Mouse (Mus musculus) gastrocnemius, postnatal 25 days (tissue): ENCODE measurements around the gene Atp7a. TPM values are rescaled to one million over a fixed set of nuclear protein-coding genes. Genes with fewer than 3 reads are reported as not detected.

ENCODE experiments used
- DNase-seq: peaks from one replicate; pipeline ENCODE4 v3.0.0; 2022
- total RNA-seq, 2 experiments: library from RNA; stranded (reverse); gene quantifications; 1 replicate in 1 of 2; 2 replicates in 1 of 2; pipeline ENCODE4 v1.2.3; 2021

Gene Atp7a
- total RNA-seq, 2 experiments from 2014 or later, result 6.9 to 8.1 TPM

GRCm38 (mm10) chrX:106080811-106081443, 53.9 kb downstream of the Atp7a start:
- DNase-seq, result peak; percentile 5

DNA sequence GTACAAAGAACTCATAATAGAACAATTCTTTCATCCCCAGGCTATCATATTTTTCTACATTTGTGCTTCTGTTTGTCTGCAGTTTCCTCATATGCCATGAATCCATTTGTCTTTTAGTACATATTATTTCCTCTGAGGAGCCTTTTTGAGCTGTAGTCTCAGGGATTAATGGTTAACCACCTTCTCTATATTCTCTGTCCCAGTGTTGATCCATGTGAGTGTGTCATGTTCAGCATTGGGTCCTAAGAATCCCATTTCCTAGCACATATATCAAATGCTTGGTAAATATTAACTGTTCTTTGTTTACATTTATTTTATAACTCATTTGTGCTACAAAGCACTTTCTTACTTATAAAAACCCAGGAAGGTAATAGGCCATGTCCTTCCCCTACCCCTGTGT, 55.4 kb downstream of the Atp7a start:
- no peak for DNase-seq

- peak; percentile 8 for DNase-seq
Measured at GRCm38 (mm10) chrX:106085132-106085531, 58.1 kb downstream of the Atp7a start.

- no peak for DNase-seq
Measured at GRCm38 (mm10) chrX:106085564-106085963, 58.5 kb downstream of the Atp7a start.

- DNase-seq, result no peak
Measured at GRCm38 (mm10) chrX:106092939-106093338, 65.9 kb downstream of the Atp7a start.

DNA sequence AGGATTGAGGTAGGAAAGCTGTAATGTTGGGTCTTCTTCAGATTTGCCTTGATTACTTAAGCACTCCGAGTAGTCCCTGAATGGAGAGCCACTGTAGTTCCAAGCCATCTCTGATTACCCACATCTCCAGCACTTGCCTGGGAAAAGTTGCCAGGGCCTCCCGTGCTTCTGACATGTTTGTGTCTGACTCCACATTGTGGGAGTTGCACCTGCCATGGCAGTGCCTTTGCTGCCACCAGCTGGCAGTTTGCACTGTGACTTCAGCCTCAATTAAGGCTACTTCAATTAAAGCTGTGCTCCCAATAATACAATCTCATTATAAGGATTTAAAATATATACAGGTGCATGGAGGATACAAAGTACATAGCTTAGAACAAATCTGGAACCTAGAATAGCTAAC, 78.4 kb downstream of the Atp7a start:
- peak; percentile 15 for DNase-seq

- no peak for DNase-seq
Measured at GRCm38 (mm10) chrX:106113881-106114280, 86.8 kb downstream of the Atp7a start.

- no peak for DNase-seq
Measured at GRCm38 (mm10) chrX:106114674-106115073, 87.6 kb downstream of the Atp7a start.

DNA sequence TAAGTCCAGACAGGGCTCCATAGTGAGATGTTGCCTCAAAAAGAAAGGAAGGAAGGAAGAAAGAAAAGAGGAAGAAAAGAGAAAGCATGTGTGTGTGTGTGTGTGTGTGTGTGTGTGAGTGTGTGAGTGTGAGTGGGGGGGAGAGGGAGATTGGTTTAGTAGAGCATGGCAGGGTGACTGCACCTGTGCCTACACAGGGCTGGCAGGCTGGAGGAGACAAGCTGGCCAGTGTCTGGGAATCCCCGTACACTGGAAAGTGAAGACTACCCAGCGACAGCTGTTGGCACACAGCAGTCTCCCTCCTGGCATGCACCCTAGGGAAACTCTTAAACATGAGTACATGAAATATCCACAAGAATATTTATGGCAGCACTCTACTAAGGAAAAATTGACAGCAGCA, 95.7 kb downstream of the Atp7a start:
- DNase-seq, result no peak

GRCm38 (mm10) chrX:106128283-106128682, 101.2 kb downstream of the Atp7a start:
- no peak for DNase-seq

DNA sequence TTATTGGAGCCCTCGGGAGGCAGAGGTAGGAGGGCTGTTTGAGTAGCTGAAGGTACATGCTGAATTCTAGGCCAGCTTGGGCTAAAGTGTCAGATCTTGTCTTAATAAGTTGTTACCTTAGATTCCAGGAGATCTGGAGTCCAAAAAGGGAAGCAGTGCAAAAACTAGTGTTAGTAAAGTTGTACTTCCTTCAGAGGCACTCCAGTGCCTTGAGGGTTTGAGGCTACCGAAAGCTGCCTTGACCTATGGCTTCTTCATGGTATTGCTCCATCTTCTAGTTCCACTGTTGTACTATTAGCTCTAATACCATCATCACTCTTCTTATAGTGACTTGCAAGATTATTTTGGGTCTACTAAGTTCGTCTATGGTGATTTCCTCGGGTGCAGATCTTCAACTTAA, 102.8 kb downstream of the Atp7a start:
- DNase-seq, result no peak

- DNase-seq, result no peak
Measured at GRCm38 (mm10) chrX:106134916-106135315, 107.8 kb downstream of the Atp7a start.

GRCm38 (mm10) chrX:106135484-106135883, 108.4 kb downstream of the Atp7a start:
- DNase-seq, result no peak

DNA sequence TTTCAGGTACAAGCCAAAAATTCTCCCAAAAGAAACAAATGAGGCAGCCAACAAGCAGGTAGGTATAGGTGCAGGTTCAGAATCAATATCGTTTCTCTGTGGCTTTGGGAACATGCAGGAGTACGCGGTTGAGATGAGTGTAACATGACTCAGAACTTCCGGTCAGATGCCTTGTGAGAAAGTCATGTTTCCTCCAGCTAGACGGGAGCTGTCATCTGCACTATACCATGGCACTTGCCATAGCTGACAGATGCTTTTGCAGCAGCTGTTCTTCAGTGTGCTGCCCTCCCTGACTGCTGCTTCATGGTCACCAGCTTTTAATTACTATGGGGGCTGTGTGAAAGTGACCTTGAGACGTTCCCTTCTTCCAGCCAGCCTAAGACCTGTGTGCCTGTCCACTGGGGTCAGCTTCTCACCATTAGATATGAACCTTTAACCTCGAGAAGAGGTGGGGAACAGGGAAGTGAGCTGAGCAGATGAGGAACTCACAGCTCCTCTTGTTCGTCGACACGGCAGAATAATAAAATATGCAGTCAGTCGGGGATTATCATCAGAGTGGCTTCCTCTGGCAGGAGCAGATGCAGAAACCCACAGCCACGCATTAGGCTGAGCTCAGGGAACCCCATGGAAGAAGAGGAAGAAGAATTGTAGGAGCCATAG, 109.0 kb downstream of the Atp7a start:
- no peak for DNase-seq

DNA sequence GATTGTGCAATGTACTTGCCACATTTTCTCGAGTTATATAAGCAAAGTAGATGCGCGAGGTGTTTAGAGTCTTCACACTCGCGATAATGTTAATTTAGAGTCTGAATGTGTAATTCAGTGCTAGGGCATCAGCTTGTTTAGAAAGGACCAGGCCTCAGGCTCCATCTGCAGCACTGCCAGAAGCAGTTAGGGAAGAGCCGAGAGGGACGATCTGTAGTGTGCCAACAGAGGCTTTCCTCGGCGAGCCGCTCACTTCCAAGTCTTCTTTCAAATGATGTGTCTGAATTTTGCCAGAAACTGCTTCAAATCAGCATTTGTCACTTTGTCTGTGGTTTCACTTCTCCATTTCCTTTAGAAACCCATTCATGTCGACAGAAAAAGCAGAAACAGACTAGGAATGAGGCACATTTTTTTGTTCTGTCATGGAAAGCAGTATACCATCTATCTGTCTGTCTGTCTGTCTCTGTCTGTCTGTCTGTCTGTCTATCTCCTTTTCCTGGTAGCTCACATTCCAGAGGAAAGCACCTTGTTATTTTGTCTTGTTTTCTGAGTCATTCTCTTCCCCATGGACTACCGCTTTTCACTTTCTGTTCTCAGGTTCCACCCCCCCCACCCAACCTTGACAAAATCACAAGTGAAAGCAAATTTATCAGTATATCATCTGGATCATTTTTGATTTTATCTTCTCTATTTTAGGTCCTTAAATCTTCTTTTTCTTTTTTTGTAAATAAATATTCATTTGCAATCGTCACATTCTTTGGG, 112.4 kb downstream of the Atp7a start:
- DNase-seq, result no peak

DNA sequence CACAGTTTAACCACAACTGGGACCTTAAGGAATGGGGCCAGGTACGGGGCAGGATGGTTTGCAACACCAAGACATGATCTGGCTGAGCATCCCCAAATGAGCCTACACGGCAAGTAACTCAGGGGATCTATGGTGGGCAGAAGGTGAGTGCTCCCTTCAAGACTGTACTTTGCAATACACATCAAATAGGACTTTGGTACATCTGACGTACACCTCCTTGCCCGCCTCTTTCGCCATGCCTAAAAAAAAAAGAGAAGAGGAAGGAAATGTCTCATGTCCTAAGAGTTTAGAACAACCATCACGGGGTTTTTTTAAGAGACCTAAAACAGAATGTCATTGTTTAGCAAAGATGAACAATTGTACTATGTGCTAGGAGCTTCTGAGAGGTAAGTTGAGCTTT, 115.9 kb downstream of the Atp7a start, which contains the start of gene Tlr13:
Tlr13 (plus strand) TSS at position 269 of the 400 bp plus-strand sequence.
- DNase-seq, result no peak

DNA sequence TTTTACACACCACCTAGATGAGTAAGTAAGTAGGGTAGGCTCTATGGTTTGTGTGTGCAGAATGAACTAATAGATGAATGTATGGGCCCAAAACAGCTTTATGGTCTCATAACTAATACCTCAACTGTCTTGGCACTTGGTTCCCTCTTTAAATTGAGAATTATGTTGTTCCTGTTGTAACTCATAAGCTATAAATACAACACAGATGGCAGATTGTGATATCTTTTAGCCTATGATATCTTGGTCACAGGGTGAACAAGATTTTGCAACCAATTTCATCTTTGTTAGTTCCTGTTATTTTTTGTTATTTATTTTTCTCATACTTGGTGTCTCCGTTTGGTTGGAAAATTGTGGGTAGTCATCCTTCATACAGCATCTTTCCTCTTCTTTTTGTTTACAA, 121.1 kb downstream of the Atp7a start:
- DNase-seq, result no peak

DNA sequence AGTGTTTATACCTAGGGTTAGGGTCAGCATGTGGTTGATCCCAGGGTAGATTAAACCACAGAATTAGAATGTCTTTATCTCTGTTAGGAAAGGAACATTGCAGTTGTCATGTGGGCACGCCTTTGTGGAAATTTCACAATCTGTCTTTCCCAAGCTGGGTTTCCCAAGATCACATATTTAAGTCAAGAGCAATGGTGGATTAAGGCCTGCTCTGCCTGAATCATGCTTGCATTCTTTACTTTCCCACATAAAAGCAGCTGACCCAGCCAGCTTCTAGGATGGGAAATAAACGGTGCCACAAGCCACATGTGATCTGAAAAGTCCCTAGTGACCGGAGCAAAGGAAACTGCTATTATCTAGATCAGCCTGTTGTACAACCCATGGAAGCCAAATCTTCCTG, 122.4 kb downstream of the Atp7a start:
- DNase-seq, result no peak

DNA sequence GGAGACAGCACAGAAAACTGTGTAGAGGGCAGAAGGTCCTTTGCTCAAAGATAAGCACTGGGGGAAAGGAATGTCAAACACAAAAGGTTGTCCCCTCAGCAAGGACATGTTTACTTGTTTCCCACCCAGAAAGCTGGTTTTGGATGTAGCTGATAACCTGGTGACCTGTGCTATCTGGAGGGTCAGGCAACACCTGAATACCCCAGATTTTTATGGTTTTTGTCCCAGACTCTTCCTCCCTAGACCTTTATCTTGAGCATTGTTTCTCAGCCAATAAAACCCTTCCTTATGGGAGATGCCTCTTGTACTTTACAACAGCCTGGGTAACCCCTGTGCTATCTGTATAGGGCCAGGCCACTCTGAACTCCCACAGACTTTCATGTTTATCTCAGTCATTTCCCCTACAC, 127.1 kb downstream of the Atp7a start:
- DNase-seq, result no peak

GRCm38 (mm10) chrX:106155892-106156291, 128.8 kb downstream of the Atp7a start:
- DNase-seq, result no peak

- DNase-seq, result no peak
Measured at GRCm38 (mm10) chrX:106163995-106164394, 136.9 kb downstream of the Atp7a start.

- DNase-seq, result no peak
Measured at GRCm38 (mm10) chrX:106164555-106164954, 137.5 kb downstream of the Atp7a start.

- no peak for DNase-seq
Measured at GRCm38 (mm10) chrX:106165089-106165488, 138.0 kb downstream of the Atp7a start.
